Mouse (Mus musculus) heart, embryonic 10.5 days (tissue): ENCODE results near the gene Dnmbp. TPM values are rescaled to one million over a fixed set of nuclear protein-coding genes. Genes with fewer than 3 reads are reported as not detected.

Source experiments
- DNase-seq: peaks from one replicate; pipeline ENCODE4 v3.0.0-alpha.2; 2017; ENCODE audit warnings: low spot score
- H3K27ac ChIP-seq: fragments of 300-500 bp; sonication (generic); 2 replicates; pipeline ENCODE4 v1.5.1; 2016; ENCODE audit warnings: mild to moderate bottlenecking
- H3K27me3 ChIP-seq: fragments of 300-500 bp; sonication (generic); 2 replicates; pipeline ENCODE4 v1.6.1; 2016; ENCODE audit warnings: mild to moderate bottlenecking; ENCODE audit not compliant: poor library complexity, insufficient read depth, severe bottlenecking
- H3K36me3 ChIP-seq: fragments of 300-500 bp; sonication (generic); 2 replicates; pipeline ENCODE4 v1.6.1; 2016; ENCODE audit warnings: mild to moderate bottlenecking, moderate library complexity
- H3K4me1 ChIP-seq: fragments of 300-500 bp; sonication (generic); 2 replicates; pipeline ENCODE4 v1.6.1; 2016; ENCODE audit warnings: mild to moderate bottlenecking
- H3K4me3 ChIP-seq: fragments of 300-500 bp; sonication (generic); 2 replicates; pipeline ENCODE4 v1.5.1; 2016; ENCODE audit warnings: mild to moderate bottlenecking, moderate library complexity
- H3K9me3 ChIP-seq: fragments of 300-500 bp; sonication (generic); 2 replicates; pipeline ENCODE4 v1.6.1; 2016; ENCODE audit warnings: mild to moderate bottlenecking, moderate library complexity
- WGBS: fragments of 180-500 bp; shearing (Covaris S2); methylation state at CpG from one replicate; pipeline ENCODE4 v1.1.7; 2016; 5-methylcytosine and 5-hydroxymethylcytosine counted together
- polyA plus RNA-seq: library from polyadenylated mRNA; unstranded; fragments of >200 nt; fragmentation: Nextera tagmentation; extraction: Ambion mirVana; gene quantifications from 2 replicates; pipeline ENCODE4 v1.2.1, GENCODE M21; 2016

Gene Dnmbp
- polyA plus RNA-seq, 1 experiment from 2014 or later = 15.1 TPM

DNA sequence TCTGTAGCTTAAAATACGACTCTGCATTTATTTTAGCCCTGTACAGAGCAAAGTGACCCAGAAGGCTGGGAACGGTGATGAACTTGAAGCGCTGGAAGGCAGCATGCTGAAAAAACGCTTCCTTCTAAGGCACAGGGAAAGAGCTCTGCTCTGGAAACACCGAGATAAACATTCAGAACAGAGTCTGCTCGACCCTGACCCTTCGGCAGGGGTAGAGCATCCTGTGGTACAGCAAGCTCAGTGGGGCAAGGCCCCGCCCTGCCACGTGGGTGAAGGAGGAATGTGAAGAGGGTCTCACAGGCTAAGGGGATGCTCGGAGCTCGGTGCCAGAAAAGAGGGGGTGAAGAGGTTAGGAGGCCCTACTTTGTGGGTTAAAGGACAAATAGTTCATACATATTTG, 1.6 kb downstream of the Dnmbp start:
- Histone ChIP-seq H3K27ac (peak overlapping the region; percentile 69), H3K4me1 (peaks cover 44% of the 10 kb centered on the region), H3K9me3 (no peaks in the 10 kb centered on the region), H3K4me3 (peak overlapping the region; percentile 82), H3K36me3 (no peaks in the 10 kb centered on the region), H3K27me3 (no peaks in the 10 kb centered on the region)
- peak; percentile 77 for DNase-seq
- WGBS = 13% methylated on average over 11 of the region's 11 CpGs

DNA sequence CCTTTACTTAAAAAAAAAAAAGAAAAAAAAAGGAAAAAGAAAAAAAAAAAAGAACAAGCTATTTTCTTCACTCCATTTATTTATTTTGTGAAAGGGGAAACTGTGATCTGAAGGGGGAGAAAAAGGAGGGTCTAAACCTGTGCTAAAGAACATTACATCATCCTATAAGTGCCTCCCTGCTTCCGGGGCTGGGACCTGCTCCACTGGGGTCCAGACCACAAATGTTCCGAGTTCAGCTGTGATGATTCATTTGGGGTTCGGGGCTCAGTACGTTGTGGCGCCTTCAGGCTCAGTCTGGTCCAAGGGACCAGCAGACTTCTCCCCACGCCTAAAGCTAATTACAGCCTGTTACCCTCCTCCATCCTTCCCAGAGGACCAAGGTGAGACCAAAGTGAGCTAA, 9.1 kb downstream of the Dnmbp start:
- no peaks in the 10 kb centered on the region for H3K36me3 ChIP-seq
- 86% methylated on average over 6 of the region's 6 CpGs for WGBS
- peaks cover 43% of the 10 kb centered on the region for H3K4me1 ChIP-seq

DNA sequence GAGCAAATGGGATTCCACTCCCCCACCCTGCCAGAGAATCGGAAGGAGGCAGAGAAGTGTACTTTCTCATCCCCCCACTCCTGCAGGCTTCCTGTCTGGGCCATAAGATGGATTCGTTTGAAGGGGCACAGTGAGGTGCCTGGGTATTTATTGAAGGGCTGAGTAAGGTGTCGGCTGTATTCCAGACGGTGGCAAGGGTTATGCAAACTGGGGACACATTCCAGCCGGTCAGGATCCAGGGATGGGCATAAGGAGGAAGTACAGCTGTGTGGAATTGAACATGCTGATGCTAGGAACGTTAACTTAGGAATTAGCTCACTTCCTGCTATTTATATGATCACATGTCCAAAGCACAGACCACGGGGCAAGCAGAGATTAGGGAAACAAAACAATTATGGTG, 9.6 kb downstream of the Dnmbp start:
- no peak for DNase-seq
- Histone ChIP-seq H3K27ac (peak overlapping the region; percentile 75), H3K4me1 (peaks cover 41% of the 10 kb centered on the region), H3K4me3 (no peak overlapping the region), H3K27me3 (no peaks in the 10 kb centered on the region), H3K36me3 (no peaks in the 10 kb centered on the region), H3K9me3 (no peaks in the 10 kb centered on the region)
- 36% methylated on average over 7 of the region's 7 CpGs for WGBS

More for the DNA sequence above, 9.1 kb downstream of the Dnmbp start:
- no peak overlapping the region for H3K4me3 ChIP-seq
- DNase-seq = no peak
- H3K27ac ChIP-seq = no peak overlapping the region
- H3K27me3 ChIP-seq = no peaks in the 10 kb centered on the region
- no peaks in the 10 kb centered on the region for H3K9me3 ChIP-seq

DNA sequence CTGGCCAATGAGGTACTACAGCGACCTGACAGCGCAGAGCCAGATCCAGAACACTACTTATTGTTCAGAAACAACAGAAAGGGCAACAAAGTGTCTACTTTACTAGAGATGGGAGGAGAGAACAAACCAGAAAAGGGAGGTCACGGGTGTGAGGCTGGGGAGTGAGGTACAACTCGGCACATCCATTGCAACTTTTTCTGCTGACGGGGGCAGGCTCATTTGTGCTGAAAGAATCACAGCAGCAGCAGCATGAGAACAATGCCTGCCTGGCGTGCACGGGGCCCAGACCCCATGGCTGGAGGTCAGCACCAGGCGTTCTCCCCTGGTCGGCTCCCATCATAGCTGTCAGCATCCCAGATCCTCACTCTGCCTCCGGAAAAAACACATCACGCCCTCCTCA, 10.1 kb downstream of the Dnmbp start:
- Histone ChIP-seq H3K27me3 (no peaks in the 10 kb centered on the region), H3K4me1 (peaks cover 43% of the 10 kb centered on the region), H3K4me3 (no peak overlapping the region), H3K9me3 (no peaks in the 10 kb centered on the region), H3K36me3 (no peaks in the 10 kb centered on the region), H3K27ac (peak overlapping the region; percentile 75)
- DNase-seq = no peak
- 28% methylated on average over 11 of the region's 11 CpGs for WGBS

DNA sequence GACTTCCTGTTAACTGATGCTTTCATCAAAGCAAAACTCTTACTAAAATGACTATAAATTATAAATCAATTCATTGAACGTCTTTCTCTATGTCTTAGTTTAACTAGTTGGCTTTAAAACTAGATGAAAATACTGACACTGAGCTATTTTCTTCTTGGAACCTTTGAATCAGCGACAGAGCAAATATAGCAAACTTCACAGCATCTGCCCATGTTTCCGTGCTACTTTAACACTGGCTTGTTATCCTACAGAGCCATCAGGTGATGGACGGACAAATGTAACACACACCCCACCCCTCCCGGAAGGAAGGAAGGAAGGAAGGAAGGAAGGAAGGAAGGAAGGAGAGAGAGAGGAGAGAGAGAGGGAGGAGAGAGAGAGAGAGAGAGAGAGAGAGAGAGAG, 12.0 kb downstream of the Dnmbp start:
- no peak for DNase-seq
- H3K36me3 ChIP-seq = peaks cover 8% of the 10 kb centered on the region; the same call in 1 of the 2 replicates
- H3K4me1 ChIP-seq = peaks cover 42% of the 10 kb centered on the region
- no peaks in the 10 kb centered on the region for H3K27me3 ChIP-seq
- H3K4me3 ChIP-seq = no peak overlapping the region
- no peak overlapping the region for H3K27ac ChIP-seq
- no peaks in the 10 kb centered on the region for H3K9me3 ChIP-seq
- 78% methylated on average over 5 of the region's 5 CpGs for WGBS

DNA sequence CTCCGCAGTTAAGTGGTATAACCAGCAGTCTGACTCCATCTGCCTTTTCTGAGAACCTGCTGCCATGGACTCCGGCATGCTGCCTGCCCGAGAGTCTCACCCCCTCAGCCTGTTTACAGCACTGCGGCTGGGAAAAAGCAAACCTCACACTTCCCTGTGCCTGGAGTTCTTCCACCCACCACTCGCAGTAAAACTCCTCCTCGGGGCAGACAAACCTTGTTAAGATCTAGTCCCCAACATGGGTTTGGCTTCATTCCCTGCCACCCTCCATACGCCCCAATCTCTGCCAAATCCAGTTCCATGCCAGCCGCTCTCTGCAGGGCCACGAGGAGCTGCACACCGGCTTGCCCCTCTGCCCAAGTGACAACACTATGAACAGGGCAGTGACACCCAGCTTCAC, 12.9 kb downstream of the Dnmbp start:
- Histone ChIP-seq H3K36me3 (peaks cover 11% of the 10 kb centered on the region; the same call in 1 of the 2 replicates), H3K4me1 (peaks cover 48% of the 10 kb centered on the region), H3K9me3 (no peaks in the 10 kb centered on the region), H3K27ac (no peak overlapping the region), H3K27me3 (no peaks in the 10 kb centered on the region), H3K4me3 (no peak overlapping the region)
- 63% methylated on average over 10 of the region's 10 CpGs for WGBS
- no peak for DNase-seq

DNA sequence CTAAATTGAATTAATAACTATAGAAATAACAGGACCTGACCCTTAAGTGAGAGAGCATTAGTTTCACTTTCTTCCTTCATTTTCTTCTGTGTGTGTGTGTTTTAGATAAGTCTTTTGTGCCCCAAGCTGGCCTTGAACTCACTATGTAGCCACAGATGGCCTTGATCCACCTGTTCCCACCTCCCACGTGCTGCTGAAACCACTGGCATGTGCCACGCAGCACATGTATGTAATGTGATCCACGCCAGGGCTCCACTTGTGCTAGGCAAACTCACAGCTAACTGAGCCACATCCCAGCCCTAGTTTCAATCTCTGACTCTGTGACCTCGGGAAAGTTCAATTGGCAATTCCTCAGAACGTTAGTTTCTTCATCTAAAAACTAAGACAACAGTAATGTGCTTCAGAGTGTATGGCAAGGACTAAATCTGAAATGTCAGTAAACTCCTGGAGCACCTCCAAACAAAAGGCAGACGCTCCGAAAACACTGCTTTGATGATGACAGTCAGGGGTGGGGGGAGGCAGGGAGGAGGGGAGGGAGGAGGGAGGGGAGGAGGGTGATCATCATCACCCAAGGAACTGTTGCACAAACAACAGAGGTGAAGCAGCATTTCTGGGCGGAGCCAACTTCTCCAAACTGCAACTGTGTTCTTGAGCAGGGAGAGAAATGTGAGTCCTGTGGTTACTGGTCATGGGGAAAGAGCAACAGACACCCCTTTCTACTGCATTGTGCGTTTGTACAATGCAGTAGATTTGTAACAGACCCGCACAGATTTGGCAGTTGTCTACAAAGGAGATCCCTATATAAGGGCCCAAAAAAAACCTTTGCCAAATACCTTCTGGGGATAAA, 13.6 kb downstream of the Dnmbp start:
- Histone ChIP-seq H3K27me3 (no peaks in the 10 kb centered on the region), H3K4me3 (no peak overlapping the region), H3K9me3 (no peaks in the 10 kb centered on the region), H3K27ac (no peak overlapping the region), H3K36me3 (peaks cover 11% of the 10 kb centered on the region; the same call in 1 of the 2 replicates), H3K4me1 (peaks cover 55% of the 10 kb centered on the region)
- no peak for DNase-seq
- WGBS = 79% methylated on average over 10 of the region's 10 CpGs

DNA sequence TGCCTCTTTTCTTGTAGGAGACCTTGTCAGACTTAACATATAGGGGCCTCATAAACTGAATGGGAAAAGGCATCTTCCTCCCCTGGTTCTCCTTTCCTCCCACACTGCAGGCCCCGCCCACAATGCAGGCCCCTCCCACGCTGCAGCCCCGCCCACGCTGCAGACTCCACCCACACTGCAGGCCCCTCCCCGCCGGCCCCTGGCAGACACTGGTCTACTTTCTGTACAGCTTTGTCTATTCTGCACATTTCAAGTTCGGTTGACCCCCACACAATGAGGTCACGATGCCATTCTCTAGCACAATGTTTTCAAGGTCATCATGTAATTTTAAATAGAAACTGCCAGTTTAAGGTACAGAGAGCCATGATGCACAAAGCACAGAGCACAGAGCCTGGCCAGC, 15.6 kb downstream of the Dnmbp start:
- Histone ChIP-seq H3K36me3 (peaks cover 11% of the 10 kb centered on the region; the same call in 1 of the 2 replicates), H3K4me3 (no peak overlapping the region), H3K9me3 (no peaks in the 10 kb centered on the region), H3K27me3 (no peaks in the 10 kb centered on the region), H3K4me1 (peaks cover 54% of the 10 kb centered on the region), H3K27ac (no peak overlapping the region)
- DNase-seq = no peak
- whole genome bisulfite sequencing = 65% methylated on average over 8 of the region's 8 CpGs

DNA sequence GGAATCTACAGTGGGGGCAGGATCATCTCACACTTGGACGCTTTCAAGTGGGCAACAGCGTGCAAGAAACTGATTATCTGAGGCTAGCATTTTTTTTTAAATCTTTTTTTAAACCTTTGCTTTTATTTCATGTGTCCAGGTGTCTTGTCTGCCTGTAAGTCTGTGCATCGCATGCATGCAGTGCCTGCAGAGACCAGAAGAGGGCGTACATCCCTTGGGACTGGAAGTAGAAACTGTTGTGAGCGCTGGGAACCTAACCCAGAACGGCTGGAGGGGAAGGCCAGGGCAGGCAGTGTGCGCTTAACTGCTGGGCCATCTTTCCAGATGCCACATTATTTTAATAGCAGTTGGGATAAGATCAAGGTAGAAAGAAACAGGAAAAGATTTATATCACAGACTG, 17.0 kb downstream of the Dnmbp start:
- Histone ChIP-seq H3K4me3 (no peak overlapping the region), H3K27me3 (no peaks in the 10 kb centered on the region), H3K4me1 (peaks cover 50% of the 10 kb centered on the region), H3K27ac (no peak overlapping the region), H3K9me3 (no peaks in the 10 kb centered on the region), H3K36me3 (peaks cover 11% of the 10 kb centered on the region; the same call in 1 of the 2 replicates)
- WGBS = 92% methylated on average over 7 of the region's 7 CpGs
- DNase-seq = no peak

DNA sequence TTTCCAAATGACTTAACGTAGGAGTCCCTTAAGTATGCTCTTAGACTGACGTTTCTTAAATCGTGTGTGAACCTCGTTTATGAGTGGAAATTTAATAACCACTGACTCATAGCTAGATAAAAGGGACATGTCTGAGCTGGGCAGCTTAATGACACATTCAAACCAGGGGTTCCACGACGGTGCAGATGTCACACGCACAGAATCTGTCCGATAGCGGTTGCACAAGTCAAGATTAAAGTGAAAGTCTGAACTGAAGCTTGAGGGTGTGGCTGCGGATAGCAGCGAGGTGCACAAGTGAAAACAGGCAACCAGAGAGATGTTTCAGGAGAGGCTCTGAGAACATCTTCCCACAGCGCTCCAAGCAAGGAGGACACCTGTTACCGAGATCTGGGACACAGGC, 18.6 kb downstream of the Dnmbp start:
- no peaks in the 10 kb centered on the region for H3K9me3 ChIP-seq
- WGBS = 43% methylated on average over 13 of the region's 13 CpGs
- no peak overlapping the region for H3K27ac ChIP-seq
- no peak for DNase-seq
- no peaks in the 10 kb centered on the region for H3K27me3 ChIP-seq
- peaks cover 51% of the 10 kb centered on the region for H3K4me1 ChIP-seq
- H3K4me3 ChIP-seq = peak overlapping the region; percentile 52; the same call in 1 of the 2 replicates
- peaks cover 11% of the 10 kb centered on the region; the same call in 1 of the 2 replicates for H3K36me3 ChIP-seq

DNA sequence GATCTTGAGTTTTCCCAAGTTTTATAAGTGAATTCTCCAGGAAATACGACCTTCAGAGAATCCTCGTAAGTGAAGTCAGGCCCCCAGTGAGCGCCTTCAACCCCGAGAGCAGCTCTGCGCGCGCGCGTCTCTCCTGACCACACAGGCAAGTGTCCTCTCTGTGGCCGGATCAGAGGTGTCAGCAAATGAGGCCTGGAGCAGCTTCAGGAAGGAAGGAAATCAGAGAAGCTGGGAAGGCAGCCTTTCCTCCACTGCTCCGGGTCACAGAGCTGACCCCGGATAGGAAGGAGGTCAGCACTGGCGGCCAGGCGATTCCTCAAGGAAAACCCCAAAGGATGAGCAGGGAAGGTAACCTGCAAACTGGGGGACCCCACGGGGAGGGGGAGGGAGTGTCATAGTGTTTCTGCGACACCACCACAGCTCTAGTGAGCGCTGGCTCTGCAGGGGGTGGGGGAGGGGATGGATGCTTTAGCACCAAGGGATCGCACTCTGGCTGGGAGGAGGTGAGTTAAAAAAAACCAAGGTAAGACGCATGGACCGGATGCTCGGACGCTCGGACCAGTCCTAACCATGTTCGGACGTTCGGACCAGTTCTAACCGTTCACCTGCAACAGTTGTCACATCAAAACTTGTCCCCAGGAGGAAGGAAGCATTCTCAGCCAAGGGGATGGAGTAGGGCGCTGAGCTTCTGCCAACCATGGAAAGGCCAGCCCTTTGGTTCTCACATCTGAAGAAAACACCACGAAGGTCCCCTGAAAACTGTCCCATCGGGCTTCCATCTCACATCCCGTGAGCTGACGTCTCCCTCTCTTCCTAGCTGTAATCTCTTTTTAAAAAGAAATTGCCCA, 19.3 kb downstream of the Dnmbp start:
- peak overlapping the region; percentile 75 for H3K27ac ChIP-seq
- H3K4me3 ChIP-seq = peak overlapping the region; percentile 52
- H3K36me3 ChIP-seq = peaks cover 11% of the 10 kb centered on the region; the same call in 1 of the 2 replicates
- H3K4me1 ChIP-seq = peaks cover 56% of the 10 kb centered on the region
- DNase-seq = no peak
- H3K9me3 ChIP-seq = no peaks in the 10 kb centered on the region
- 7% methylated on average over 32 of the region's 32 CpGs for WGBS
- no peaks in the 10 kb centered on the region for H3K27me3 ChIP-seq

DNA sequence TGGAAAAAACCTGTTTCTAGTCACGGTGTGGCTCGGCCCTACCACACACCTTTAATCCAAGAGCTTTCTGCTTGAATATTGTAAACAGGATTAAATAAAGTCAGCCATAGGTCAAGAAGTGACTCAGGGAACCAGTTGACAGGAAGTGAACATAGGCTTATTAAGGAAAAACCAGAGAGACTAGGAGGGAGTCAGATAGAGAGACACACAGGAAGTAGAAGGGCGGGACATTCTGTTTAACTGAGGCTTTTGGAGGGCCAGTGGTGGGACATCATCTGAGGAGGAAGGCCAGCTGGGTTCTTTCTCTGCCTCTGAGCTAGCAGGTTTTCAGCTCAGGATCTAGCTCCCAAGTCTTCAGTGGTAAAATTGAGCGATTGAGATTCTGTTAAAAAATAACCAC, 20.1 kb downstream of the Dnmbp start:
- WGBS = 87% methylated on average over 4 of the region's 4 CpGs
- Histone ChIP-seq H3K27me3 (no peaks in the 10 kb centered on the region), H3K36me3 (peaks cover 11% of the 10 kb centered on the region; the same call in 1 of the 2 replicates), H3K9me3 (no peaks in the 10 kb centered on the region), H3K4me1 (peaks cover 53% of the 10 kb centered on the region), H3K27ac (no peak overlapping the region), H3K4me3 (no peak overlapping the region)
- no peak for DNase-seq

DNA sequence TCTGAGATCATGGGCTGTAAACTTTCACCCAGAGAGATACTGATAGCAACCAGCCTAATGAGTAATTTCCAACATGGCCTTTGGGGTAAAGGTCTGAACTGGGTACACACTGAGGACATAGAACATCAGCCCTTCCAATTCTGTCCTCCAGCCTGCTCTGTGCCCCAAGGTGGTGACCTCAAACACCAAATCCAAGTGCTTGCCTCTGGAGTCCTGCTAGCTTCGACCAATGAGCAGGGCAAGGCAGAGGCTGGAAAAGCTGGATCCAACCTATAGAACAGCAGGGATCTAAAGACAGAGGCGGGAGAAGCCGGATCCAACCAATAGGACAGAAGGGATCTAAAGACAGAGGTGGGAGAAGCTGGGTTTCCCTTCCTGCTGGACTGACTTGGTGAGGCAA, 21.2 kb downstream of the Dnmbp start:
- H3K4me3 ChIP-seq = no peak overlapping the region
- peaks cover 51% of the 10 kb centered on the region for H3K4me1 ChIP-seq
- H3K27ac ChIP-seq = no peak overlapping the region
- peaks cover 10% of the 10 kb centered on the region; the same call in 1 of the 2 replicates for H3K36me3 ChIP-seq
- WGBS = 80% methylated on average over 3 of the region's 3 CpGs
- H3K9me3 ChIP-seq = no peaks in the 10 kb centered on the region
- peak; percentile 74 for DNase-seq
- H3K27me3 ChIP-seq = no peaks in the 10 kb centered on the region
